Mouse (Mus musculus): Measurements from ENCODE around the gene Lsm4.

DNA sequence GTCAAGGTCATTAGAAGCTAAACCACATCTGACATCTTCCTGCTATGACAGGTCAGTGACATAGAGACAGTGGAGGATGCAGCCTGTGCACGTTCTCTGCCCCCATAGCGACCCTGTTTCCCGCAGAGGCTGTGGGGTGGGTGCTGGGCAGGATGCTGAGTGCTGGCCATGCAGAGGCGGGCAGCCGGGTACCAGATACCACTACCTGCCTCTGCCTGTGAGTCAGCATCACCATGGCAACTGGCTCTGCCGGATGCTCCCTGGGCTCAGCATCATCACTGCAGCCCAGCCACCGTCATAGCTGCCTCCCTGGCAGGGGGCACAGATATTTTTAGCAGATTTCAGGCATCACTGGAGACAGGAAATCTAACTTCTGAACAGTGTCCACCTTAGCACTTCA lies 11.2 kb downstream of the Lsm4 start:
- TF ChIP-seq CHD1 (IDR thresholded peaks at IDR 0.05; ENCODE audit: low read depth, low read length) (no peak), CTCF (conservative IDR thresholded peaks at IDR 0.05 in 1 of 2, IDR thresholded peaks at IDR 0.05 in 1 of 2; ENCODE audit: low read depth in 2 of 2, low read length in 2 of 2) (no peak), ZKSCAN1 (IDR thresholded peaks at IDR 0.05; ENCODE audit: borderline replicate concordance, low read depth, low read length) (no peak), RAD21 (IDR thresholded peaks at IDR 0.05; ENCODE audit: low read depth, low read length) (no peak), ETS1 (conservative IDR thresholded peaks at IDR 0.05; ENCODE audit: low read depth, low read length) (no peak), POLR2A (IDR thresholded peaks at IDR 0.05; ENCODE audit: low read depth, low read length) (no peak), MAX (IDR thresholded peaks at IDR 0.05; ENCODE audit: low read length) (no peak), MAFK (IDR thresholded peaks at IDR 0.05; ENCODE audit: insufficient replicate concordance, low read length) (no peak)
